Mouse (Mus musculus): ENCODE data around the gene Gadd45b. TPM values are rescaled to one million over a fixed set of nuclear protein-coding genes. Genes with fewer than 3 reads are reported as not detected.
A peak's percentile ranks its signal among the peaks of the same experiment; 100 is the strongest.

Gene Gadd45b
- polyA plus RNA-seq, 1 experiment from 2014 or later = 62.2 TPM

GRCm38 (mm10) chr10:80895697-80896096, 34.2 kb upstream of the Gadd45b start:
- Histone ChIP-seq H3K36me3 (ENCODE audit: control insufficient read depth, insufficient read depth, low read length) (no peaks in the 10 kb centered on the region), H3K4me2 (replicated peaks; ENCODE audit: low read depth) (no peak overlapping the region), H3K27ac (replicated peaks) (no peak overlapping the region), H3K4me3 (ENCODE audit: low read depth, low read length) (no peak overlapping the region), H3K4me1 (replicated peaks; ENCODE audit: control insufficient read depth, insufficient read depth) (peaks cover 3% of the 10 kb centered on the region), H3K9me3 (ENCODE audit: control insufficient read depth, low read length) (no peaks in the 10 kb centered on the region), H3K9ac (ENCODE audit: low read length) (no peak overlapping the region), H3K27me3 (ENCODE audit: control insufficient read depth, insufficient read depth, low read length) (no peaks in the 10 kb centered on the region)
- ATAC-seq (ENCODE audit: low FRiP score, low TSS enrichment) (no peak), DNase-seq (ENCODE audit: low spot score) (no peak)
- 78% methylated on average over 6 of the region's 6 CpGs for WGBS
- TF ChIP-seq CTCF (IDR thresholded peaks at IDR 0.05; ENCODE audit: low read depth) = no peak
- no peak for TF ChIP-seq EP300 (optimal IDR thresholded peaks at IDR 0.05)

GRCm38 (mm10) chr10:80896581-80897485, 33.0 kb upstream of the Gadd45b start:
- Histone ChIP-seq H3K27ac (replicated peaks) (no peak overlapping the region), H3K4me1 (replicated peaks; ENCODE audit: control insufficient read depth, insufficient read depth) (peaks cover 3% of the 10 kb centered on the region), H3K9me3 (ENCODE audit: control insufficient read depth, low read length) (no peaks in the 10 kb centered on the region), H3K27me3 (ENCODE audit: control insufficient read depth, insufficient read depth, low read length) (no peaks in the 10 kb centered on the region), H3K4me2 (replicated peaks; ENCODE audit: low read depth) (no peak overlapping the region), H3K4me3 (ENCODE audit: low read depth, low read length) (no peak overlapping the region), H3K9ac (ENCODE audit: low read length) (no peak overlapping the region), H3K36me3 (ENCODE audit: control insufficient read depth, insufficient read depth, low read length) (no peaks in the 10 kb centered on the region)
- DNase-seq (ENCODE audit: low spot score) = no peak
- TF ChIP-seq EP300 (optimal IDR thresholded peaks at IDR 0.05) = no peak
- TF ChIP-seq CTCF (IDR thresholded peaks at IDR 0.05; ENCODE audit: low read depth) = no peak
- WGBS = 66% methylated on average over 24 of the region's 24 CpGs
- ATAC-seq (ENCODE audit: low FRiP score, low TSS enrichment) = no peak

GRCm38 (mm10) chr10:80897861-80898510, 31.9 kb upstream of the Gadd45b start:
- no peak overlapping the region for H3K27ac ChIP-seq (replicated peaks)
- H3K4me1 ChIP-seq (replicated peaks; ENCODE audit: control insufficient read depth, insufficient read depth) = peaks cover 3% of the 10 kb centered on the region
- ATAC-seq (ENCODE audit: low FRiP score, low TSS enrichment) (no peak), DNase-seq (ENCODE audit: low spot score) (no peak)
- no peak for TF ChIP-seq CTCF (IDR thresholded peaks at IDR 0.05; ENCODE audit: low read depth)
- no peak for TF ChIP-seq EP300 (optimal IDR thresholded peaks at IDR 0.05)
- 34% methylated on average over 41 of the region's 41 CpGs for WGBS
- H3K4me3 ChIP-seq (ENCODE audit: low read depth, low read length) = no peak overlapping the region
- no peak overlapping the region for H3K4me2 ChIP-seq (replicated peaks; ENCODE audit: low read depth)
- H3K9me3 ChIP-seq (ENCODE audit: control insufficient read depth, low read length) = no peaks in the 10 kb centered on the region
- H3K27me3 ChIP-seq (ENCODE audit: control insufficient read depth, insufficient read depth, low read length) = no peaks in the 10 kb centered on the region
- H3K36me3 ChIP-seq (ENCODE audit: control insufficient read depth, insufficient read depth, low read length) = 0 out of 2 replicates have a peak, but pooled peaks cover 5% of the 10 kb centered on the region
- H3K9ac ChIP-seq (ENCODE audit: low read length) = no peak overlapping the region

GRCm38 (mm10) chr10:80899074-80899473, 30.8 kb upstream of the Gadd45b start:
- DNase-seq (ENCODE audit: low spot score) (no peak), ATAC-seq (ENCODE audit: low FRiP score, low TSS enrichment) (no peak)
- WGBS = 84% methylated on average over 8 of the region's 8 CpGs
- Histone ChIP-seq H3K36me3 (ENCODE audit: control insufficient read depth, insufficient read depth, low read length) (peaks cover 8% of the 10 kb centered on the region; the same call in 1 of the 2 replicates), H3K4me1 (replicated peaks; ENCODE audit: control insufficient read depth, insufficient read depth) (peaks cover 3% of the 10 kb centered on the region), H3K27me3 (ENCODE audit: control insufficient read depth, insufficient read depth, low read length) (no peaks in the 10 kb centered on the region), H3K27ac (replicated peaks) (no peak overlapping the region), H3K4me2 (replicated peaks; ENCODE audit: low read depth) (no peak overlapping the region), H3K4me3 (ENCODE audit: low read depth, low read length) (no peak overlapping the region), H3K9ac (ENCODE audit: low read length) (no peak overlapping the region), H3K9me3 (ENCODE audit: control insufficient read depth, low read length) (no peaks in the 10 kb centered on the region)
- TF ChIP-seq CTCF (IDR thresholded peaks at IDR 0.05; ENCODE audit: low read depth) = no peak
- TF ChIP-seq EP300 (optimal IDR thresholded peaks at IDR 0.05) = no peak

- peak overlapping the region; percentile 79 for H3K9ac ChIP-seq (ENCODE audit: low read length)
- H3K27ac ChIP-seq (replicated peaks) = 0 out of 2 replicates have a peak overlapping the region, but pooled peaks have one; percentile 24
- H3K27me3 ChIP-seq (ENCODE audit: control insufficient read depth, insufficient read depth, low read length) = no peaks in the 10 kb centered on the region
- peak overlapping the region; percentile 95 for H3K4me3 ChIP-seq (ENCODE audit: low read depth, low read length)
- H3K9me3 ChIP-seq (ENCODE audit: control insufficient read depth, low read length) = no peaks in the 10 kb centered on the region
- ATAC-seq (ENCODE audit: low FRiP score, low TSS enrichment) (no peak), DNase-seq (ENCODE audit: low spot score) (no peak)
- no peak for TF ChIP-seq CTCF (IDR thresholded peaks at IDR 0.05; ENCODE audit: low read depth)
- TF ChIP-seq EP300 (optimal IDR thresholded peaks at IDR 0.05) = no peak
- H3K4me1 ChIP-seq (replicated peaks; ENCODE audit: control insufficient read depth, insufficient read depth) = peaks cover 3% of the 10 kb centered on the region
- 13% methylated on average over 25 of the region's 25 CpGs for WGBS
- peaks cover 14% of the 10 kb centered on the region for H3K36me3 ChIP-seq (ENCODE audit: control insufficient read depth, insufficient read depth, low read length)
- H3K4me2 ChIP-seq (replicated peaks; ENCODE audit: low read depth) = peak overlapping the region; percentile 83
Measured at GRCm38 (mm10) chr10:80899591-80900317, 30.1 kb upstream of the Gadd45b start.

Data from stomach, postnatal 0 days (tissue).